In the genomic region with DNA sequence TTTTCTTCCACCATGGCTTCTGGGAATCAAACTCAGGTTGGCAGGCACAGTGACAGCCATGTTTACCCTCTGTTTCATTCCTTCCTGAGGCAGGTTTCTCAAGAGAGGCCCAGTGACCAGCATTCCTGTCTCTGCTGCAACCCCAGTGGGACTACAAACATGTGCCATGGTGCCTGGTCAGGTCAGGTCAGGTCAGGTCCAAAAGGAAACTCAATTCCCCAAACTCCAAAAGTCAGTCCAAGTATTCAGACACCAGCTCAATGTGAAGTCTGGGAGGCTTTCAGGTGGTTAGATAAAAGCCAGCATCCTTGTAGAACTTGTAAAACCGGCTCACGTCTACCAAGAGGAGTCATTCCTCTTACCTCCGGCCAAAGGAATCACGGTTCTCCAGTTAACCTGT, we compare ENCODE assay signal across 25 mouse cellular contexts.
DNase-seq lines count a peak whose midpoint lies in the region; ATAC-seq and TF ChIP-seq lines count a peak whose summit lies in the region.
"Had no signal": no experiment of that assay in that cellular context is flagged by ENCODE, and none has a peak within 500 bp of the region (broad histone marks: within the 10 kb centered on the region; RNA-seq: fewer than 3 reads in every experiment).

No protein-coding gene starts in this region.

- TF ChIP-seq EP300 in liver, postnatal 0 days (IDR thresholded peaks at IDR 0.05; ENCODE audit: low read depth), result no peak
- no peak for TF ChIP-seq EP300 in stomach, postnatal 0 days (optimal IDR thresholded peaks at IDR 0.05)

- no peak overlapping the region for H3K4me3 ChIP-seq in embryonic facial prominence, embryonic 11.5 days (ENCODE audit: low read depth, low read length)
- H3K4me3 ChIP-seq in embryonic facial prominence, embryonic 10.5 days, result no peak overlapping the region
- H3K4me3 ChIP-seq in liver, postnatal 0 days (ENCODE audit: low read depth, low read length), result no peak overlapping the region
- no peak overlapping the region for H3K4me3 ChIP-seq in liver, embryonic 12.5 days
- H3K4me3 ChIP-seq in stomach, postnatal 0 days (ENCODE audit: low read depth, low read length), result no peak overlapping the region
- H3K4me3 ChIP-seq: heart, adult 2 months; heart, embryonic 12.5 days; kidney, embryonic 15.5 days; limb, embryonic 13.5 days; liver, embryonic 15.5 days; megakaryocyte, embryonic 14.5 days had no signal

- H3K27me3 ChIP-seq in embryonic facial prominence, embryonic 11.5 days (ENCODE audit: control insufficient read depth, insufficient read depth, low read length), result no peaks in the 10 kb centered on the region
- no peaks in the 10 kb centered on the region for H3K27me3 ChIP-seq in embryonic facial prominence, embryonic 10.5 days (replicated peaks; ENCODE audit: low read depth, poor library complexity, severe bottlenecking)
- H3K27me3 ChIP-seq in liver, postnatal 0 days (ENCODE audit: insufficient read depth, low read length), result no peaks in the 10 kb centered on the region
- H3K27me3 ChIP-seq in liver, embryonic 12.5 days (replicated peaks), result no peaks in the 10 kb centered on the region
- H3K27me3 ChIP-seq in stomach, postnatal 0 days (ENCODE audit: control insufficient read depth, insufficient read depth, low read length), result no peaks in the 10 kb centered on the region
- H3K27me3 ChIP-seq: heart, embryonic 12.5 days; kidney, embryonic 15.5 days; limb, embryonic 13.5 days; liver, embryonic 15.5 days had no signal

- ATAC-seq in embryonic facial prominence, embryonic 11.5 days (replicated peaks; ENCODE audit: insufficient number of reproducible peaks, low FRiP score, low TSS enrichment, low read depth), result no peak
- ATAC-seq in liver, postnatal 0 days, result peak; percentile 53
- ATAC-seq in liver, embryonic 12.5 days, result no peak
- ATAC-seq in stomach, postnatal 0 days (ENCODE audit: low FRiP score, low TSS enrichment), result no peak
- ATAC-seq: forebrain, embryonic 14.5 days; lung, postnatal 0 days had no signal

- WGBS in embryonic facial prominence, embryonic 11.5 days, result 55% methylated on average over 4 of the region's 4 CpGs
- WGBS in embryonic facial prominence, embryonic 10.5 days, result 65% methylated on average over 4 of the region's 4 CpGs
- 85% methylated on average over 4 of the region's 4 CpGs for WGBS in liver, postnatal 0 days (ENCODE audit: insufficient replicate concordance)
- 70% methylated on average over 4 of the region's 4 CpGs for WGBS in liver, embryonic 12.5 days (ENCODE audit: insufficient replicate concordance)
- 57% methylated on average over 4 of the region's 4 CpGs for WGBS in stomach, postnatal 0 days

- no peaks in the 10 kb centered on the region for H3K4me1 ChIP-seq in embryonic facial prominence, embryonic 11.5 days (ENCODE audit: control insufficient read depth, insufficient read depth, low read length)
- H3K4me1 ChIP-seq in embryonic facial prominence, embryonic 10.5 days, result peaks cover 16% of the 10 kb centered on the region
- no peaks in the 10 kb centered on the region; the same call in 1 of the 2 replicates for H3K4me1 ChIP-seq in liver, postnatal 0 days (ENCODE audit: insufficient read depth)
- no peaks in the 10 kb centered on the region for H3K4me1 ChIP-seq in liver, embryonic 12.5 days
- H3K4me1 ChIP-seq in stomach, postnatal 0 days (replicated peaks; ENCODE audit: control insufficient read depth, insufficient read depth), result no peaks in the 10 kb centered on the region
- H3K4me1 ChIP-seq: heart, embryonic 12.5 days; liver, embryonic 15.5 days had no signal

- no peak overlapping the region for H3K9ac ChIP-seq in embryonic facial prominence, embryonic 11.5 days (replicated peaks; ENCODE audit: low read length)
- H3K9ac ChIP-seq in liver, postnatal 0 days (replicated peaks), result no peak overlapping the region
- no peak overlapping the region for H3K9ac ChIP-seq in liver, embryonic 12.5 days
- no peak overlapping the region for H3K9ac ChIP-seq in stomach, postnatal 0 days (ENCODE audit: low read length)
- H3K9ac ChIP-seq: heart, embryonic 12.5 days; hindbrain, embryonic 14.5 days; kidney, embryonic 15.5 days; limb, embryonic 13.5 days; liver, embryonic 15.5 days had no signal

- no peaks in the 10 kb centered on the region for H3K9me3 ChIP-seq in embryonic facial prominence, embryonic 11.5 days (replicated peaks; ENCODE audit: control insufficient read depth, low read length)
- no peaks in the 10 kb centered on the region for H3K9me3 ChIP-seq in embryonic facial prominence, embryonic 10.5 days
- no peaks in the 10 kb centered on the region for H3K9me3 ChIP-seq in liver, postnatal 0 days (ENCODE audit: low read length)
- H3K9me3 ChIP-seq in liver, embryonic 12.5 days (replicated peaks), result no peaks in the 10 kb centered on the region
- H3K9me3 ChIP-seq in stomach, postnatal 0 days (ENCODE audit: control insufficient read depth, low read length), result no peaks in the 10 kb centered on the region
- H3K9me3 ChIP-seq: heart, embryonic 12.5 days; kidney, embryonic 15.5 days; limb, embryonic 13.5 days; liver, embryonic 15.5 days; megakaryocyte, embryonic 14.5 days had no signal

- H3K36me3 ChIP-seq in embryonic facial prominence, embryonic 11.5 days (replicated peaks; ENCODE audit: control insufficient read depth, insufficient read depth, low read depth, low read length), result no peaks in the 10 kb centered on the region
- no peaks in the 10 kb centered on the region for H3K36me3 ChIP-seq in embryonic facial prominence, embryonic 10.5 days (replicated peaks)
- no peaks in the 10 kb centered on the region for H3K36me3 ChIP-seq in liver, postnatal 0 days (replicated peaks; ENCODE audit: insufficient read depth, low read length)
- no peaks in the 10 kb centered on the region for H3K36me3 ChIP-seq in liver, embryonic 12.5 days
- H3K36me3 ChIP-seq in stomach, postnatal 0 days (ENCODE audit: control insufficient read depth, insufficient read depth, low read length), result no peaks in the 10 kb centered on the region
- H3K36me3 ChIP-seq: heart, embryonic 12.5 days; kidney, embryonic 15.5 days; limb, embryonic 13.5 days; liver, embryonic 15.5 days had no signal

- intact Hi-C loops in left cerebral cortex, postnatal 4 days (cut with DNase I), result no loop called here

- no peak for TF ChIP-seq CTCF in liver, postnatal 0 days (IDR thresholded peaks at IDR 0.05; ENCODE audit: low read depth)
- no peak for TF ChIP-seq CTCF in stomach, postnatal 0 days (IDR thresholded peaks at IDR 0.05; ENCODE audit: low read depth)

- H3K4me2 ChIP-seq in embryonic facial prominence, embryonic 11.5 days (ENCODE audit: low read depth, low read length), result no peak overlapping the region
- no peak overlapping the region for H3K4me2 ChIP-seq in liver, postnatal 0 days (ENCODE audit: low read depth, low read length)
- no peak overlapping the region for H3K4me2 ChIP-seq in liver, embryonic 12.5 days
- no peak overlapping the region for H3K4me2 ChIP-seq in stomach, postnatal 0 days (replicated peaks; ENCODE audit: low read depth)
- H3K4me2 ChIP-seq: heart, embryonic 12.5 days; hindbrain, embryonic 14.5 days; kidney, embryonic 15.5 days; limb, embryonic 13.5 days; liver, embryonic 15.5 days had no signal

- peak; percentile 30 for DNase-seq in embryonic facial prominence, embryonic 11.5 days (ENCODE audit: low spot score)
- no peak for DNase-seq in embryonic facial prominence, embryonic 10.5 days (ENCODE audit: low spot score)
- no peak for DNase-seq in liver, postnatal 0 days
- peak; percentile 61 for DNase-seq in fat pad, adult 2 months (ENCODE audit: extremely low read depth, low read depth, low spot score)
- DNase-seq in stomach, postnatal 0 days (ENCODE audit: low spot score), result no peak
- DNase-seq in left cerebral cortex, postnatal 4 days, result no peak
- DNase-seq: cerebellum, adult 9-10 months; cerebellum, postnatal 36 days; gastrocnemius, postnatal 36 days; heart, adult 2 months; kidney, adult 18-20 months; kidney, postnatal 25 days; lung, postnatal 4 days; midbrain, embryonic 14.5 days; thymus, adult 18-20 months; thymus, postnatal 25 days had no signal

- H3K27ac ChIP-seq in embryonic facial prominence, embryonic 11.5 days (replicated peaks; ENCODE audit: low read depth, low read length), result no peak overlapping the region
- H3K27ac ChIP-seq in embryonic facial prominence, embryonic 10.5 days (replicated peaks), result no peak overlapping the region
- H3K27ac ChIP-seq in liver, postnatal 0 days (ENCODE audit: low read depth), result no peak overlapping the region
- no peak overlapping the region for H3K27ac ChIP-seq in liver, embryonic 12.5 days
- peak overlapping the region; percentile 53; the same call in 1 of the 2 replicates for H3K27ac ChIP-seq in stomach, postnatal 0 days (replicated peaks)
- H3K27ac ChIP-seq: heart, adult 2 months; hindbrain, embryonic 14.5 days; kidney, embryonic 15.5 days; limb, embryonic 13.5 days; liver, embryonic 15.5 days had no signal

Comparison
In these comparisons a context has a peak if more than half of its experiments do, and no peak if none do; other contexts are left out.
1. DNase-seq: peak in embryonic facial prominence, embryonic 11.5 days (single experiment) and fat pad, adult 2 months (single experiment); none in embryonic facial prominence, embryonic 10.5 days (single experiment), liver, postnatal 0 days (single experiment), stomach, postnatal 0 days (single experiment) and left cerebral cortex, postnatal 4 days (single experiment).